Mouse (Mus musculus): ENCODE measurements around the gene Vps8.

GRCm38 (mm10) chr16:21537312-21537711 is 114.4 kb downstream of the Vps8 start:
- TF ChIP-seq POLR2A (IDR thresholded peaks at IDR 0.05; ENCODE audit: low read depth, low read length) (no peak), CTCF (IDR thresholded peaks at IDR 0.05; ENCODE audit: borderline replicate concordance, insufficient read depth, low read length) (no peak)
